Mouse (Mus musculus): ENCODE results near the gene Dhrs3. TPM values are rescaled to one million over a fixed set of nuclear protein-coding genes. Genes with fewer than 3 reads are reported as not detected.

Dhrs3 gene
- polyA plus RNA-seq, 1 experiment from 2014 or later = 229 TPM

DNA sequence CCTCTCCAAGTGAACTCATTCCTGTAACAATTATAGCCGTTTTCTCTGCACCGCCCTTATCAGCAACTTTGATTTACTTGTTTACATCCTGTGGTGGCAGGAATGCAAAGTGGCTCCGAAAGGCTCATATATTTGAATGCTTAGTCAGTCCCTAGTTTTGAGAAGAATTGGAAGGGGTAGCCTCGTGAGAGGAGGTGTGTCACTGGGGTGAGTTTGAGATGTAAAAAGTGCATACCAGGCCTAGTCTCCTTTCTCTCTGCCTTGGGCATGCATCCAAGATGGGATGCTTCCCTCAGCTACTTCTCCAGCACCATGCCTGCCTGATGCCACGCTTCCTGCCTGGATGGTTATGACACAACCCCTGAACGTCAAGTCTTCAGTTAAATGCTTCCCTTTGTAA lies 76.4 kb downstream of the Dhrs3 start:
- Histone ChIP-seq H3K9me3 (ENCODE audit: low read length) (no peaks in the 10 kb centered on the region), H3K27ac (ENCODE audit: low read length) (no peak overlapping the region), H3K4me1 (ENCODE audit: insufficient read depth, low read depth, low read length) (peaks cover 5% of the 10 kb centered on the region; the same call in 1 of the 2 replicates), H3K36me3 (ENCODE audit: insufficient read depth, low read length) (peaks cover 4% of the 10 kb centered on the region; the same call in 1 of the 2 replicates), H3K4me2 (replicated peaks; ENCODE audit: low read depth, low read length) (no peak overlapping the region), H3K4me3 (ENCODE audit: low read depth, low read length) (no peak overlapping the region), H3K9ac (replicated peaks; ENCODE audit: low read depth) (no peak overlapping the region), H3K27me3 (replicated peaks; ENCODE audit: insufficient read depth, low read length) (no peaks in the 10 kb centered on the region)
- TF ChIP-seq CTCF (IDR thresholded peaks at IDR 0.05) (no peak), EP300 (IDR thresholded peaks at IDR 0.05) (peak; percentile 59)
- peak; percentile 65 for ATAC-seq
- 19% methylated on average over 6 of the region's 6 CpGs for WGBS
- peak; percentile 52 for DNase-seq (ENCODE audit: low spot score)

DNA sequence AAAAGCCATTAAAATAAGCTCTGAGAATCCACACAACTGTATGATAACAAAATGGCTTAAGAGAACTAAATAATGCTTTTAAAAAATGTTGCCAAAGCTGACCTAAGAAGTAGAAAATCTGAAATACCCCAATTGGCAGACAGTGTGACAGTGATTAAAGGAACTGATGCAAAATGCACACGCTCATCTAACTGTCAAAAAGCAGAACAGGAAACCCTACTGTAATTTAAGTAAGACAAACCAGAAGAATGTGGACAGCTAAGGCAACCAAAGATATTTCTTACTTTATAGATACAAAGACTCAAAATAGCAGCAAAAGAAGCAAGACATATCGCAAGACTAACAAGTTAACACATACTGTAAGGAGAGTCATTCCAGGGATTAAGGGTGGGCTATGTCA lies 78.4 kb downstream of the Dhrs3 start:
- no peak for ATAC-seq
- Histone ChIP-seq H3K27ac (ENCODE audit: low read length) (no peak overlapping the region), H3K9me3 (ENCODE audit: low read length) (no peaks in the 10 kb centered on the region), H3K4me2 (replicated peaks; ENCODE audit: low read depth, low read length) (no peak overlapping the region), H3K4me3 (ENCODE audit: low read depth, low read length) (no peak overlapping the region), H3K9ac (replicated peaks; ENCODE audit: low read depth) (no peak overlapping the region), H3K4me1 (ENCODE audit: insufficient read depth, low read depth, low read length) (peaks cover 5% of the 10 kb centered on the region; the same call in 1 of the 2 replicates), H3K27me3 (replicated peaks; ENCODE audit: insufficient read depth, low read length) (no peaks in the 10 kb centered on the region), H3K36me3 (ENCODE audit: insufficient read depth, low read length) (peaks cover 4% of the 10 kb centered on the region; the same call in 1 of the 2 replicates)
- DNase-seq (ENCODE audit: low spot score) = no peak
- TF ChIP-seq EP300 (IDR thresholded peaks at IDR 0.05) = no peak
- no peak for TF ChIP-seq CTCF (IDR thresholded peaks at IDR 0.05)
- WGBS = 90% methylated on average over 2 of the region's 2 CpGs

DNA sequence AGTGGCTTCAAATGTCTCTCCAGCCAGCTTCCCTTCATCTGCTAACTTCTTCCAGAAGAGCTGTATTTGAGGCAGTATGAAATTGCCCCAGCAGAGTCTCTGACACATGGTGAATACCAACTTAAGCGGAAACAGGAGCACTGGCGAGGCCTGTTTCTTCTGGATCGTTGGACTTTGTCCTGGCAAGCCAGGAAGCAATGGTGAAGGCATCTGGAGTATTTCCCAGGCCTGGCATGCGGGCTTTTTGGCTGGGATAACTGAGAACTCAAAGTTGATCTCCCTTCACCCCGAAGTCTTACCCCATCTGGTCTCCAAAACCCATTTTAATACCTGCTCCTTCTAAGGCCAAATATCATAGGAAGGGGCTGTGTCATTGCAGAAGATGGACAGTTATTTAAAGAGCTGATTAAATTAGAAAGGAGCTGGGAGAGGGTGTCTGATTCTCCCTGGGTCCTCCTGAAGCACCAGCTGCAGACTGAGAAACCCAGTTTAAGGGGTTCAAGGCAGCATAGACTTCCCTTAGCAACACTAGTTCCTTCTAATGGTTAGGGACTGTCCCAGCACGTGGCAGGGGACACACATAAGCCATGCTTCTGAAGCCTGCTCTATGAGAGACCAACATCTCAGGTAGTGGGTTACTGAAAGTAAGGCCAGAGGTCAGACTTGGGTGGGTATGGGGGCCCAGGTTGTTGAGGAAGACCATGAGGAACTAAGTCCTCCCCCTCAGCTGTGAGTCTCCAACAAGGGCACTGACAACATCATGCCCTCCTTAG lies 80.5 kb downstream of the Dhrs3 start:
- Histone ChIP-seq H3K4me2 (replicated peaks; ENCODE audit: low read depth, low read length) (no peak overlapping the region), H3K36me3 (ENCODE audit: insufficient read depth, low read length) (peaks cover 4% of the 10 kb centered on the region; the same call in 1 of the 2 replicates), H3K27me3 (replicated peaks; ENCODE audit: insufficient read depth, low read length) (no peaks in the 10 kb centered on the region), H3K9me3 (ENCODE audit: low read length) (no peaks in the 10 kb centered on the region), H3K4me1 (ENCODE audit: insufficient read depth, low read depth, low read length) (peaks cover 5% of the 10 kb centered on the region; the same call in 1 of the 2 replicates), H3K9ac (replicated peaks; ENCODE audit: low read depth) (no peak overlapping the region), H3K4me3 (ENCODE audit: low read depth, low read length) (no peak overlapping the region), H3K27ac (ENCODE audit: low read length) (no peak overlapping the region)
- no peak for ATAC-seq
- WGBS = 87% methylated on average over 6 of the region's 6 CpGs
- TF ChIP-seq CTCF (IDR thresholded peaks at IDR 0.05) = no peak
- no peak for TF ChIP-seq EP300 (IDR thresholded peaks at IDR 0.05)
- no peak for DNase-seq (ENCODE audit: low spot score)

DNA sequence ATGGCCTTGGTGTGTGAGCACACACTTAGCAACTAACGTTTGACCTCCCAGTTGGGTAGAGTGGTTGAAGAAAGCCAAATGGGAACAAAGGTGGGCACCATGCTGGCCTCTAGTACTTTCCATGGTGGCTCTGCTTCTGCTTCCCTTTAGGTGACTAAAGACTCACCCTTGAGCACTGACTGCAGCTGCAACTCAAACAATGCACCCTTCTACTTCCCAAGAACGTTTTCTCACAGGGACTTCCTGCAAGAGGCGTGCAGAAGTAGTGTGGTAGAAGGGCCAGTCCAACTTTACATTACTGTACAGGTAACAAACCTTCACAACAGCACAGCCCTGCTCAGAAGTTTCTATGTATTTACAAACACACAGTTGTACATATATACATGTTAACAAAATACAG lies 81.8 kb downstream of the Dhrs3 start:
- no peaks in the 10 kb centered on the region for H3K4me1 ChIP-seq (ENCODE audit: insufficient read depth, low read depth, low read length)

DNA sequence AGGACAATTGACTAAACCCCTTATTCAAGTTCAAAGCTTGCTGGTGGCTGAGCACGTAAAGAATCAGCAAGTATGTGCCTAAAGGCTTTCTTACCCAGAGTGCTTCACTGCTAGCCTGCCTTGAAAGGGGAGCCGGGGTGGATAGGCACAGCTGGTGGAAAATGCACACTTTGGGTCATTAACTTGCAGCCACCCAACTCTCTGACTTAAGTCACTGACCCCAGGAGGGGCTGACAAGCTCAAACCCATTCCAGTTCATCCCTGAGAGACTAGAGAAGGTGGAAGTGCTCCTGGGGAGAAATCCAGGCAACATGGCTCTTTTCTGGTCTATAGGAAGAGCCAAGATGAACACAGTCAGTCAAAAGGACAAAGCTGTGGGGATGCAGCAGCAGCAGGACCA lies 82.9 kb downstream of the Dhrs3 start:
- H3K27ac ChIP-seq (ENCODE audit: low read length) = no peak overlapping the region

More for the DNA sequence above, 81.8 kb downstream of the Dhrs3 start:
- Histone ChIP-seq H3K9ac (replicated peaks; ENCODE audit: low read depth) (no peak overlapping the region), H3K9me3 (ENCODE audit: low read length) (no peaks in the 10 kb centered on the region), H3K4me3 (ENCODE audit: low read depth, low read length) (no peak overlapping the region), H3K36me3 (ENCODE audit: insufficient read depth, low read length) (peaks cover 4% of the 10 kb centered on the region; the same call in 1 of the 2 replicates), H3K27me3 (replicated peaks; ENCODE audit: insufficient read depth, low read length) (no peaks in the 10 kb centered on the region), H3K27ac (ENCODE audit: low read length) (no peak overlapping the region), H3K4me2 (replicated peaks; ENCODE audit: low read depth, low read length) (no peak overlapping the region)
- WGBS = 54% methylated on average over 3 of the region's 3 CpGs
- DNase-seq (ENCODE audit: low spot score) = no peak
- TF ChIP-seq CTCF (IDR thresholded peaks at IDR 0.05) (no peak), EP300 (IDR thresholded peaks at IDR 0.05) (no peak)
- no peak for ATAC-seq

DNA sequence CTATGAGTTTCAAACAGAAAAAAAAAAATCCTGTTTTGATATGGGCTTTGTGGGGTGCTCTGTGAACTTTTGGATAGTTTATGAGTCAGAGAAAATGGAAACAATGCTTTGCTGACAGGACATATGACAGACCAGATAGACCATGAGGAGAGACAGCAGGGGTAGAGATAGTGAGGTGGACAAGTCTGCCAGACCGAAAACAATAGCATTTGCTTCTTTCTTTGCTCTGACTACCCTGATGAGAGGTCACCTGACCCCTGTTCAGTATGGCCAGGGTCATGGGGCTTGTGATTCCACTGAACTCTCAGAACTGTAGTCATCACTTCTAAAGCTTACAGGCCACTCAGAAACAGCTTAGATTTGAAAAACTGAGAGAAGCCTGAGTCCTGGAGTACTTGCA lies 84.4 kb downstream of the Dhrs3 start:
- no peak overlapping the region for H3K9ac ChIP-seq (replicated peaks; ENCODE audit: low read depth)
- no peaks in the 10 kb centered on the region for H3K36me3 ChIP-seq (ENCODE audit: insufficient read depth, low read length)
- ATAC-seq (no peak), DNase-seq (ENCODE audit: low spot score) (no peak)
- 0 out of 2 replicates have a peak overlapping the region, but pooled peaks have one; percentile 32 for H3K27ac ChIP-seq (ENCODE audit: low read length)
- TF ChIP-seq CTCF (IDR thresholded peaks at IDR 0.05) = no peak
- TF ChIP-seq EP300 (IDR thresholded peaks at IDR 0.05) = no peak
- H3K4me1 ChIP-seq (ENCODE audit: insufficient read depth, low read depth, low read length) = peaks cover 4% of the 10 kb centered on the region; the same call in 1 of the 2 replicates
- 71% methylated on average over 1 of the region's 1 CpGs for WGBS
- no peak overlapping the region for H3K4me3 ChIP-seq (ENCODE audit: low read depth, low read length)
- H3K27me3 ChIP-seq (replicated peaks; ENCODE audit: insufficient read depth, low read length) = no peaks in the 10 kb centered on the region
- no peak overlapping the region for H3K4me2 ChIP-seq (replicated peaks; ENCODE audit: low read depth, low read length)
- H3K9me3 ChIP-seq (ENCODE audit: low read length) = no peaks in the 10 kb centered on the region

More for the DNA sequence above, 82.9 kb downstream of the Dhrs3 start:
- H3K9me3 ChIP-seq (ENCODE audit: low read length) = no peaks in the 10 kb centered on the region
- H3K27me3 ChIP-seq (replicated peaks; ENCODE audit: insufficient read depth, low read length) = no peaks in the 10 kb centered on the region
- TF ChIP-seq EP300 (IDR thresholded peaks at IDR 0.05) = no peak
- no peak for TF ChIP-seq CTCF (IDR thresholded peaks at IDR 0.05)
- 81% methylated on average over 2 of the region's 2 CpGs for WGBS
- DNase-seq (ENCODE audit: low spot score) (no peak), ATAC-seq (no peak)
- H3K4me1 ChIP-seq (ENCODE audit: insufficient read depth, low read depth, low read length) = no peaks in the 10 kb centered on the region; the same call in 1 of the 2 replicates
- no peak overlapping the region for H3K4me2 ChIP-seq (replicated peaks; ENCODE audit: low read depth, low read length)
- H3K36me3 ChIP-seq (ENCODE audit: insufficient read depth, low read length) = no peaks in the 10 kb centered on the region
- no peak overlapping the region for H3K9ac ChIP-seq (replicated peaks; ENCODE audit: low read depth)
- no peak overlapping the region for H3K4me3 ChIP-seq (ENCODE audit: low read depth, low read length)

Other genes with a start within 250 kb of the Dhrs3 start
- gene Gm436, start 206.5 kb upstream of the Dhrs3 start, polyA plus RNA-seq (2015; fragmentation: Nextera tagmentation; extraction: Ambion mirVana) = not detected in 2 replicates
- gene Gm13178, start 171.4 kb upstream of the Dhrs3 start, polyA plus RNA-seq (2015; fragmentation: Nextera tagmentation; extraction: Ambion mirVana) = not detected in 2 replicates
- not detected in 2 replicates for gene Gm438, start 106.2 kb upstream of the Dhrs3 start, polyA plus RNA-seq (2015; fragmentation: Nextera tagmentation; extraction: Ambion mirVana)